Mouse (Mus musculus) stomach, postnatal 0 days (tissue): ENCODE data around the gene Erg.

Source experiments
- CTCF ChIP-seq: IDR thresholded peaks from 2 replicates; pipeline ENCODE4 v1.5.1; 2016; ENCODE audit warnings: antibody characterized with exemption, low read depth, mild to moderate bottlenecking, moderate library complexity
- EP300 ChIP-seq: optimal IDR thresholded peaks from 2 replicates; pipeline ENCODE3; 2016; ENCODE audit warnings: antibody characterized with exemption

- no peak for TF ChIP-seq CTCF
- TF ChIP-seq EP300: no peak
These were observed 111.4 kb downstream of the Erg start for GRCm38 (mm10) chr16:95475041-95475440.
